9 mouse cellular contexts compared by ENCODE assay signal in the genomic region with DNA sequence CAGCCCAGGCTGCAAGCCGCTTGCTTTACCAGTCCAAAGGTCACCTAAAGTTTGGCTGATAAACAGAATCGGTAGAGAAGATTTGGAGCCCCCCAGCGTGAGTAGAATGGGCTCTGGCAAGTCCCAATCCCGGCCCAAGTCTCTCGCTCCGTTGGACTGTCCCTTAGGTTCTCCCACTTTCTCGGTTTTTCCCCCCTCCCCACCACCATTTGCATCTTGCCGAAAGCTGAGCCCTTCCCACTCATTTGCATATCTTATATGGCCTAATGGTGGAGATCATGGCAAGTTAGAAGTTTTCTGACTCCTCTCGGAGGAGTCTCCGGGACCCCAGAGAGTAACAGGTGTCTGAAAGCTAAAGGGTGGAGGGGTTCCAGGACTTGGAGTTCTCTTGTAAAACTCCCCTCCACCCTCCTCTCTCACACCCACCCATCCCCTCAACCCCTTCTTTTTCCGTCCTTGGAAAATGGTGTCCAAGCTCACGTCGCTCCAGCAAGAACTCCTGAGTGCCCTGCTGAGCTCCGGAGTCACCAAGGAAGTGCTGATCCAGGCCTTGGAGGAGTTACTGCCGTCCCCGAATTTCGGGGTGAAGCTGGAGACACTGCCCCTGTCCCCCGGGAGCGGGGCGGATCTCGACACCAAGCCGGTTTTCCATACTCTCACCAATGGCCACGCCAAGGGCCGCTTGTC. TPM values are rescaled to one million over a fixed set of nuclear protein-coding genes. Genes with fewer than 3 reads are reported as not detected.
DNase-seq lines count a peak whose midpoint lies in the region; ATAC-seq and TF ChIP-seq lines count a peak whose summit lies in the region.
"Had no signal": no experiment of that assay in that cellular context is flagged by ENCODE, and none has a peak within 500 bp of the region (broad histone marks: within the 10 kb centered on the region; RNA-seq: fewer than 3 reads in every experiment).

No protein-coding gene starts in this region.

- no peak for TF ChIP-seq POLR2A in thymus, adult 2 months (IDR thresholded peaks at IDR 0.05; ENCODE audit: control insufficient read depth, extremely low read depth, insufficient read depth, low read length, poor library complexity)

- WGBS in hindbrain, embryonic 12.5 days, result 1% methylated on average over 24 of the region's 24 CpGs
- WGBS in hindbrain, embryonic 16.5 days, result under 1% methylated on average over 24 of the region's 24 CpGs
- WGBS in intestine, embryonic 14.5 days, result under 1% methylated on average over 24 of the region's 24 CpGs
- WGBS in liver, embryonic 11.5 days, result 2% methylated on average over 24 of the region's 24 CpGs
- WGBS in stomach, embryonic 14.5 days, result 1% methylated on average over 24 of the region's 24 CpGs
- 11% methylated on average over 24 of the region's 24 CpGs for WGBS in thymus, adult 2 months

- H3K9me3 ChIP-seq in hindbrain, embryonic 12.5 days (replicated peaks), result no peaks in the 10 kb centered on the region
- no peaks in the 10 kb centered on the region for H3K9me3 ChIP-seq in hindbrain, embryonic 16.5 days (ENCODE audit: control insufficient read depth, low read length)
- no peaks in the 10 kb centered on the region for H3K9me3 ChIP-seq in intestine, embryonic 14.5 days (ENCODE audit: control insufficient read depth, low read length)
- no peaks in the 10 kb centered on the region for H3K9me3 ChIP-seq in liver, embryonic 11.5 days (ENCODE audit: control insufficient read depth, low read length)
- no peaks in the 10 kb centered on the region for H3K9me3 ChIP-seq in stomach, embryonic 14.5 days (ENCODE audit: control insufficient read depth, low read depth, low read length)

- DNase-seq in intestine, embryonic 14.5 days (ENCODE audit: low spot score), result peak; percentile 80
- DNase-seq in liver, embryonic 11.5 days (ENCODE audit: low spot score), result peak; percentile 44
- DNase-seq in thymus, adult 2 months, result no peak
- DNase-seq in gastrocnemius, postnatal 14 days, result no peak
- no peak for DNase-seq in Muller cell, postnatal 12 days (ENCODE audit: inconsistent ontology term)

- no peak for ATAC-seq in hindbrain, embryonic 12.5 days (ENCODE audit: low FRiP score)
- no peak for ATAC-seq in hindbrain, embryonic 16.5 days
- 0 out of 2 replicates have a peak, but pooled peaks have one; percentile 15 for ATAC-seq in intestine, embryonic 14.5 days (replicated peaks; ENCODE audit: low FRiP score, low TSS enrichment, low read depth)
- no peak for ATAC-seq in liver, embryonic 11.5 days (replicated peaks; ENCODE audit: low FRiP score)
- ATAC-seq in stomach, embryonic 14.5 days (ENCODE audit: insufficient number of reproducible peaks, insufficient read depth, low FRiP score, low read depth), result no peak
- ATAC-seq: forebrain, postnatal 0 days had no signal

- intact Hi-C loops in gastrocnemius, postnatal 14 days (cut with DNase I; ENCODE audit: low total_unique reads), result no loop called here

- no peak for TF ChIP-seq CTCF in thymus, adult 2 months (IDR thresholded peaks at IDR 0.05; ENCODE audit: borderline replicate concordance, control insufficient read depth, extremely low read depth, insufficient read depth, low read length, poor library complexity)

- peaks cover 20% of the 10 kb centered on the region for H3K4me1 ChIP-seq in hindbrain, embryonic 12.5 days
- H3K4me1 ChIP-seq in hindbrain, embryonic 16.5 days (ENCODE audit: control insufficient read depth, insufficient read depth, low read depth, low read length), result peaks cover 3% of the 10 kb centered on the region
- H3K4me1 ChIP-seq in intestine, embryonic 14.5 days (replicated peaks; ENCODE audit: control insufficient read depth, insufficient read depth, low read length), result 0 out of 2 replicates have a peak, but pooled peaks cover 2% of the 10 kb centered on the region
- no peaks in the 10 kb centered on the region for H3K4me1 ChIP-seq in liver, embryonic 11.5 days (replicated peaks; ENCODE audit: control insufficient read depth, insufficient read depth, low read length)
- H3K4me1 ChIP-seq in stomach, embryonic 14.5 days (ENCODE audit: control insufficient read depth, insufficient read depth, low read length), result no peaks in the 10 kb centered on the region
- no peaks in the 10 kb centered on the region for H3K4me1 ChIP-seq in thymus, adult 2 months (replicated peaks; ENCODE audit: control insufficient read depth, insufficient read depth, low read length)

- peak overlapping the region; percentile 3; the same call in 1 of the 2 replicates for H3K4me3 ChIP-seq in hindbrain, embryonic 12.5 days
- no peak overlapping the region for H3K4me3 ChIP-seq in hindbrain, embryonic 16.5 days (ENCODE audit: low read length)
- H3K4me3 ChIP-seq in intestine, embryonic 14.5 days (ENCODE audit: low read depth, low read length), result peak overlapping the region; percentile 37
- peak overlapping the region; percentile 34 for H3K4me3 ChIP-seq in liver, embryonic 11.5 days (ENCODE audit: low read depth, low read length)
- peak overlapping the region; percentile 38 for H3K4me3 ChIP-seq in stomach, embryonic 14.5 days (ENCODE audit: low read depth, low read length)
- H3K4me3 ChIP-seq in thymus, adult 2 months (ENCODE audit: control insufficient read depth, insufficient read depth, low read length), result no peak overlapping the region

- H3K27ac ChIP-seq in hindbrain, embryonic 12.5 days, result no peak overlapping the region
- H3K27ac ChIP-seq in hindbrain, embryonic 16.5 days (ENCODE audit: low read depth, low read length), result no peak overlapping the region
- peak overlapping the region; percentile 33; the same call in 1 of the 2 replicates for H3K27ac ChIP-seq in intestine, embryonic 14.5 days (ENCODE audit: low read depth)
- no peak overlapping the region; the same call in 1 of the 2 replicates for H3K27ac ChIP-seq in liver, embryonic 11.5 days (ENCODE audit: low read depth, low read length)
- peak overlapping the region; percentile 78; the same call in 1 of the 2 replicates for H3K27ac ChIP-seq in stomach, embryonic 14.5 days (ENCODE audit: low read length)
- H3K27ac ChIP-seq in thymus, adult 2 months (ENCODE audit: control insufficient read depth, insufficient read depth, low read length), result no peak overlapping the region

- H3K4me2 ChIP-seq in hindbrain, embryonic 12.5 days (replicated peaks), result peak overlapping the region; percentile 26; the same call in 1 of the 2 replicates
- H3K4me2 ChIP-seq in hindbrain, embryonic 16.5 days (ENCODE audit: low read length), result no peak overlapping the region
- peak overlapping the region; percentile 31 for H3K4me2 ChIP-seq in intestine, embryonic 14.5 days (ENCODE audit: low read length)
- H3K4me2 ChIP-seq in liver, embryonic 11.5 days, result peak overlapping the region; percentile 56
- peak overlapping the region; percentile 44 for H3K4me2 ChIP-seq in stomach, embryonic 14.5 days (replicated peaks; ENCODE audit: low read depth, low read length)

- peaks cover 78% of the 10 kb centered on the region for H3K27me3 ChIP-seq in hindbrain, embryonic 12.5 days
- peaks cover 34% of the 10 kb centered on the region for H3K27me3 ChIP-seq in hindbrain, embryonic 16.5 days (replicated peaks; ENCODE audit: control insufficient read depth, insufficient read depth, low read length)
- H3K27me3 ChIP-seq in intestine, embryonic 14.5 days (replicated peaks; ENCODE audit: control insufficient read depth, insufficient read depth, low read length), result peaks cover 69% of the 10 kb centered on the region
- peaks cover 66% of the 10 kb centered on the region for H3K27me3 ChIP-seq in liver, embryonic 11.5 days (replicated peaks; ENCODE audit: control insufficient read depth, insufficient read depth, low read length)
- H3K27me3 ChIP-seq in stomach, embryonic 14.5 days (ENCODE audit: control insufficient read depth, insufficient read depth, low read length), result peaks cover 10% of the 10 kb centered on the region
- peaks cover 35% of the 10 kb centered on the region for H3K27me3 ChIP-seq in thymus, adult 2 months (ENCODE audit: control insufficient read depth, insufficient read depth, low read length)

- no peak overlapping the region for H3K9ac ChIP-seq in hindbrain, embryonic 12.5 days
- H3K9ac ChIP-seq in hindbrain, embryonic 16.5 days (ENCODE audit: low read depth, low read length), result no peak overlapping the region
- peak overlapping the region; percentile 40 for H3K9ac ChIP-seq in intestine, embryonic 14.5 days (ENCODE audit: low read length)
- no peak overlapping the region for H3K9ac ChIP-seq in liver, embryonic 11.5 days (ENCODE audit: low read depth, low read length)
- H3K9ac ChIP-seq in stomach, embryonic 14.5 days (replicated peaks; ENCODE audit: low read depth, low read length), result peak overlapping the region; percentile 42; the same call in 1 of the 2 replicates
- H3K9ac ChIP-seq: forebrain, postnatal 0 days had no signal

- H3K36me3 ChIP-seq in hindbrain, embryonic 12.5 days, result no peaks in the 10 kb centered on the region
- H3K36me3 ChIP-seq in hindbrain, embryonic 16.5 days (ENCODE audit: control insufficient read depth, insufficient read depth, low read length), result no peaks in the 10 kb centered on the region
- H3K36me3 ChIP-seq in intestine, embryonic 14.5 days (ENCODE audit: control insufficient read depth, insufficient read depth, low read length), result no peaks in the 10 kb centered on the region
- no peaks in the 10 kb centered on the region for H3K36me3 ChIP-seq in liver, embryonic 11.5 days (ENCODE audit: control insufficient read depth, insufficient read depth, low read length)
- H3K36me3 ChIP-seq in stomach, embryonic 14.5 days (ENCODE audit: control insufficient read depth, insufficient read depth, low read length), result no peaks in the 10 kb centered on the region
- no peaks in the 10 kb centered on the region for H3K36me3 ChIP-seq in thymus, adult 2 months (ENCODE audit: control insufficient read depth, insufficient read depth, low read length)

RNA-seq across cellular contexts. Expression of a gene that starts 0.9 kb away (rescaled TPM):
- 0.09 TPM in 1 of 2 replicates, not detected in the other for polyA plus RNA-seq in hindbrain, embryonic 12.5 days (2016; fragmentation: Nextera tagmentation; extraction: Ambion mirVana)
- polyA plus RNA-seq in hindbrain, embryonic 16.5 days (2015; fragmentation: Nextera tagmentation; extraction: Ambion mirVana), result 0.25 and 0.33 TPM in 2 replicates
- 11.5 and 15.1 TPM in 2 replicates for polyA plus RNA-seq in intestine, embryonic 14.5 days (2014; fragmentation: Nextera tagmentation; extraction: Ambion mirVana)
- polyA plus RNA-seq in liver, embryonic 11.5 days (2014; fragmentation: Nextera tagmentation; extraction: Ambion mirVana), result 4.5 and 5.0 TPM in 2 replicates
- polyA plus RNA-seq in stomach, embryonic 14.5 days (2014; fragmentation: Nextera tagmentation; extraction: Ambion mirVana), result 6.4 and 8.2 TPM in 2 replicates
- 0.11 and 0.13 TPM in 2 replicates for polyA plus RNA-seq in thymus, adult 2 months (2012; rRNA removed)
- total RNA-seq in gastrocnemius, postnatal 14 days (2021), result not detected
- total RNA-seq: forebrain, postnatal 0 days had no signal

Comparison
In these comparisons a context has a peak if more than half of its experiments do, and no peak if none do; other contexts are left out.
1. H3K4me3 ChIP-seq: peak in hindbrain, embryonic 12.5 days (single experiment), intestine, embryonic 14.5 days (single experiment), liver, embryonic 11.5 days (single experiment) and stomach, embryonic 14.5 days (single experiment); none in hindbrain, embryonic 16.5 days (single experiment) and thymus, adult 2 months (single experiment).
2. H3K27ac ChIP-seq: peak in intestine, embryonic 14.5 days (single experiment) and stomach, embryonic 14.5 days (single experiment); none in hindbrain, embryonic 12.5 days (single experiment), hindbrain, embryonic 16.5 days (single experiment), liver, embryonic 11.5 days (single experiment) and thymus, adult 2 months (single experiment).
3. H3K9ac ChIP-seq: peak in intestine, embryonic 14.5 days (single experiment) and stomach, embryonic 14.5 days (single experiment); none in hindbrain, embryonic 12.5 days (single experiment), hindbrain, embryonic 16.5 days (single experiment) and liver, embryonic 11.5 days (single experiment).
4. DNase-seq: peak in intestine, embryonic 14.5 days (single experiment) and liver, embryonic 11.5 days (single experiment); none in thymus, adult 2 months (single experiment), gastrocnemius, postnatal 14 days (single experiment) and Muller cell, postnatal 12 days (single experiment).